Mouse (Mus musculus) liver, embryonic 14.5 days (tissue): Measurements from ENCODE around the gene Itpr3. TPM values are rescaled to one million over a fixed set of nuclear protein-coding genes. Genes with fewer than 3 reads are reported as not detected.

ENCODE experiments used
- ATAC-seq: fragments of 200-750 bp; cut with Nextera tagmentation; 2 replicates; pipeline ENCODE4 v1.8.0; 2017; ENCODE audit warnings: moderate number of reproducible peaks, mild to moderate bottlenecking, moderate library complexity; ENCODE audit not compliant: insufficient read depth
- DNase-seq, 3 experiments: peaks; one replicate each; pipeline ENCODE4 v3.0.0-alpha.2; 2012 to 2013; ENCODE audit warnings: low read depth in 3 of 3, low spot score in 3 of 3
- H3K27ac ChIP-seq: fragments of 300-500 bp; sonication (generic); 2 replicates; pipeline ENCODE4 v1.5.1; 2014; ENCODE audit warnings: moderate library complexity, mild to moderate bottlenecking, control low read depth, inconsistent platforms
- H3K27me3 ChIP-seq: fragments of 300-500 bp; sonication (generic); 2 replicates; pipeline ENCODE4 v1.6.1; 2014; ENCODE audit warnings: mild to moderate bottlenecking, low read length, moderate library complexity; ENCODE audit not compliant: control insufficient read depth, insufficient read depth
- H3K36me3 ChIP-seq: fragments of 300-500 bp; sonication (generic); replicated peaks from 2 replicates; pipeline ENCODE4 v1.6.1; 2014; ENCODE audit warnings: low read depth; ENCODE audit not compliant: control insufficient read depth, insufficient read depth
- H3K4me1 ChIP-seq, 2 experiments: fragments of 200-500 bp in 1 of 2; fragments of 300-500 bp in 1 of 2; sonication (generic) in 1 of 2; replicated peaks; 2 replicates each; pipeline ENCODE4 v1.6.1; 2012 to 2014; ENCODE audit warnings: antibody characterized with exemption in 1 of 2, inconsistent platforms in 1 of 2, low read length in 1 of 2; ENCODE audit not compliant: control insufficient read depth in 2 of 2, insufficient read depth in 2 of 2
- H3K4me2 ChIP-seq: fragments of 300-500 bp; sonication (generic); 2 replicates; pipeline ENCODE4 v1.6.1; 2014; ENCODE audit warnings: low read depth, mild to moderate bottlenecking, control low read depth, moderate library complexity
- H3K4me3 ChIP-seq, 2 experiments: fragments of 200-500 bp in 1 of 2; fragments of 300-500 bp in 1 of 2; sonication (generic) in 1 of 2; 2 replicates each; pipeline ENCODE4 v1.5.1; 2012 to 2014; ENCODE audit warnings: low read depth in 2 of 2, low read length in 2 of 2, mild to moderate bottlenecking in 2 of 2, control low read depth in 1 of 2, inconsistent platforms in 1 of 2, moderate library complexity in 1 of 2; ENCODE audit not compliant: insufficient read depth in 1 of 2
- H3K9ac ChIP-seq: fragments of 300-500 bp; sonication (generic); replicated peaks from 2 replicates; pipeline ENCODE4 v1.6.1; 2014; ENCODE audit warnings: mild to moderate bottlenecking, control low read depth, moderate library complexity
- H3K9me3 ChIP-seq: fragments of 300-500 bp; sonication (generic); 2 replicates; pipeline ENCODE4 v1.6.1; 2016; ENCODE audit warnings: low read length, mixed read lengths; ENCODE audit not compliant: control insufficient read depth
- CTCF ChIP-seq: IDR thresholded peaks from 2 replicates; pipeline ENCODE4 v1.5.1; 2016; ENCODE audit warnings: antibody characterized with exemption, low read depth, control low read depth
- EP300 ChIP-seq: IDR thresholded peaks from 2 replicates; pipeline ENCODE4 v1.6.1; 2016; ENCODE audit warnings: antibody characterized with exemption, low read depth
- WGBS: fragments of 180-500 bp; shearing (Covaris S2); extraction: QIAGEN DNeasy Blood & Tissue Kit; methylation state at CpG from one replicate; pipeline ENCODE4 v1.1.7; 2014; ENCODE audit not compliant: insufficient replicate concordance; 5-methylcytosine and 5-hydroxymethylcytosine counted together
- polyA plus RNA-seq, 2 experiments: library from polyadenylated mRNA; depleted of rRNA in 1 of 2; stranded (reverse) in 1 of 2; unstranded in 1 of 2; fragments of >200 nt; fragmentation: Nextera tagmentation in 1 of 2; extraction: Ambion mirVana in 1 of 2; gene quantifications; 2 replicates each; pipeline versions ENCODE4 v1.2.1 to v1.2.3; 2012 to 2014

Gene Itpr3
- polyA plus RNA-seq, 2 experiments, result 0.53 to 0.96 TPM

DNA sequence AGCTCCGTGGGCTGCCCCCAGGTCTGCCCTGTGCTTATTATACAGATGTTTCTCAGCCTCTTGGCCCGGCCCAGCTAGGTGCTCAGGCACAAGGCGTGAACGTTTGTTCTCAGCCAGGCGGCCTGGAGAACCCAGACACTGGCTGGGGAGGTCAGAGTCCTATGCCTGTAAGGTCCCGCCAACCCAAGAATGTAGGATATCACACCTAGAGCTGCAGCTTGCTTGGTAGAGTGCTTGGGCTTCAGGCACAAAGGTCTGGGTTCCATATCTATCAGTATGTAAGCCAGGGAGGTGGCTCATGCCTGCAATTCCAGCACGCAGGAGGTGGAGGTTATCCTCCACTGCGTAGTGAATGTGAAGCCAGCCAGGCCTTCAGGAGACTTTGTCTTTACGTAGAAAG is 33.0 kb downstream of the Itpr3 start:
- H3K4me3 ChIP-seq, result no peak overlapping the region
- 73% methylated on average over 9 of the region's 9 CpGs for WGBS
- no peaks in the 10 kb centered on the region for H3K4me1 ChIP-seq
- no peaks in the 10 kb centered on the region for H3K9me3 ChIP-seq
- no peak overlapping the region for H3K4me2 ChIP-seq
- no peak overlapping the region for H3K9ac ChIP-seq
- no peaks in the 10 kb centered on the region for H3K27me3 ChIP-seq
- H3K27ac ChIP-seq, result no peak overlapping the region
- no peak for DNase-seq
- ATAC-seq, result no peak
- no peak for TF ChIP-seq EP300
- TF ChIP-seq CTCF, result no peak
- H3K36me3 ChIP-seq, result no peaks in the 10 kb centered on the region

DNA sequence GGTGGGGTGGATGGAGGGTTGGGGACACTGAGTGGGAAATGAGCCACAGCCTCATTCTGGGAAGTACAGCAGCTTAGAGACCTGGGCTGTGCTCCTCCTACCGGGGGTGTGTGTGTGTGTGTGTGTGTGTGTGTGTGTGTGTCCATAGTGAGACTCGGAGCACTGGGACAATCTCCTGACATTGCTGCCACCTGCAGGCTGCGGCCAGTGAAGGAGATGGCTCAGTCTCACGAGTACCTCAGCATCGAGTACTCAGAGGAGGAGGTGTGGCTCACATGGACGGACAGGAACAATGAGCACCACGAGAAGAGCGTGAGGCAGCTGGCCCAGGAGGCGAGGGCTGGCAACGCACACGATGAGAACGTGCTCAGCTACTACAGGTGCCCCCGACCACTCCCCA is 38.6 kb downstream of the Itpr3 start:
- ATAC-seq, result no peak
- Histone ChIP-seq H3K9me3 (no peaks in the 10 kb centered on the region), H3K9ac (no peak overlapping the region), H3K4me1 (no peaks in the 10 kb centered on the region), H3K4me2 (no peak overlapping the region), H3K4me3 (no peak overlapping the region), H3K27me3 (no peaks in the 10 kb centered on the region), H3K27ac (no peak overlapping the region), H3K36me3 (no peaks in the 10 kb centered on the region)
- no peak for DNase-seq
- WGBS, result 43% methylated on average over 13 of the region's 13 CpGs
- TF ChIP-seq CTCF, result peak; percentile 48
- no peak for TF ChIP-seq EP300

DNA sequence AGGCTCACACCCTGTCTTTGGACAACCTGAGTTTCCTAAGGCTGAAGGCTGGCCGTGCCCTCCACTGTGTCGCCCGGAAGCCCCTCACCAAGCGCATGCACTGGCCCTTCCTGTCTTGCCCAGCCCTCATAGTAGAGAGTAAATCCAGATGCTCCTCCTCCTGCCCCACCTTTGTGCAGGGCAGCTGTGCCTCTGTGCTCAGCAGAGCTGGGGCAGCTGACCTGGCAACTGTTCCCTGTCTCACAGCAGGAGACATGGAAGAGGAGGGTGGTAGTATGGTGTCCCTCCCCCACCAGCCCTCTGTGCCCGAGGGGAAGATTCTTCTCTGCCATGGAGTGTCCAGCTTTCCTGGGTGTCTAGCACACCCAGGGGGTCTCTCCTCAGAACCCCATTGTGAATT is 44.6 kb downstream of the Itpr3 start:
- ATAC-seq (no peak), DNase-seq (no peak)
- H3K27ac ChIP-seq, result no peak overlapping the region
- no peak overlapping the region for H3K4me2 ChIP-seq
- H3K27me3 ChIP-seq, result no peaks in the 10 kb centered on the region
- no peaks in the 10 kb centered on the region for H3K36me3 ChIP-seq
- no peak overlapping the region for H3K9ac ChIP-seq
- TF ChIP-seq EP300, result no peak
- no peak for TF ChIP-seq CTCF
- no peaks in the 10 kb centered on the region for H3K4me1 ChIP-seq
- 75% methylated on average over 5 of the region's 5 CpGs for WGBS
- H3K4me3 ChIP-seq, result no peak overlapping the region
- no peaks in the 10 kb centered on the region for H3K9me3 ChIP-seq

DNA sequence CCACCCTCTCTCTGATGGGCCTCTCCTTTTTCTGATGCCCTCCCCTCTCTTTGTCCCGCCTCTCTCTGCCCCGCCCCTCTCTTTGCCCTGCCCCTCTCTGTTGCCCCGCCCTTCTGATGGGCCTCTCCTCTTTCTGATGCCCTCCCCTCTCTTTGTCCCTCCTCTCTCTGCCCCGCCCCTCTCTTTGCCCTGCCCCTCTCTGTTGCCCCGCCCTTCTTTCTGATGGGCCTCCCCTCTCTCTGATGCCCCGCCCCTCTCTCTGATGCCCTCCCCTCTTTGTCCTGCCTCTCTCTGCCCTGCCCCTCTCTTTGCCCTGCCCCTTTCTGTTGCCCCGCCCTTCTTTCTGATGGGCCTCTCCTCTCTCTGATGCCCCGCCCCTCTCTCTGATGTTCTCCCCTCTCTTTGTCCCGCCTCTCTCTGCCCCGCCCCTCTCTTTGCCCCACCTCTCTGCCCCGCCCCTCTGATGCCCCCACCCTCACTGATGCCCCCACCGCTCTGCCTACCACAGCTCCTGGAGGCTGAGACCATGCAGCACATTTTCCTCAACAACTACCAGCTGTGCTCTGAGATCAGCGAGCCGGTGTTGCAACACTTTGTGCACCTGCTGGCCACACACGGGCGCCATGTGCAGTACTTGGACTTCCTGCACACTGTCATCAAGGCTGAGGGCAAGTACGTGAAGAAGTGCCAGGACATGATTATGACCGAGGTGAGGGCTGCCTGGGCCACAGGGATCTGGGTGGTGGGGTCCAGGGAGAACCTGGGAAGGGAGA is 48.8 kb downstream of the Itpr3 start:
- H3K27me3 ChIP-seq, result no peaks in the 10 kb centered on the region
- no peaks in the 10 kb centered on the region for H3K4me1 ChIP-seq
- no peak for DNase-seq
- TF ChIP-seq EP300 (no peak), CTCF (0 out of 2 replicates have a peak, but pooled peaks have one; percentile 8)
- H3K9ac ChIP-seq, result no peak overlapping the region
- WGBS, result 52% methylated on average over 15 of the region's 18 CpGs
- no peaks in the 10 kb centered on the region for H3K9me3 ChIP-seq
- H3K36me3 ChIP-seq, result no peaks in the 10 kb centered on the region
- peak; percentile 23; the same call in 1 of the 2 replicates for ATAC-seq
- H3K27ac ChIP-seq, result no peak overlapping the region
- H3K4me2 ChIP-seq, result no peak overlapping the region
- H3K4me3 ChIP-seq, result no peak overlapping the region

DNA sequence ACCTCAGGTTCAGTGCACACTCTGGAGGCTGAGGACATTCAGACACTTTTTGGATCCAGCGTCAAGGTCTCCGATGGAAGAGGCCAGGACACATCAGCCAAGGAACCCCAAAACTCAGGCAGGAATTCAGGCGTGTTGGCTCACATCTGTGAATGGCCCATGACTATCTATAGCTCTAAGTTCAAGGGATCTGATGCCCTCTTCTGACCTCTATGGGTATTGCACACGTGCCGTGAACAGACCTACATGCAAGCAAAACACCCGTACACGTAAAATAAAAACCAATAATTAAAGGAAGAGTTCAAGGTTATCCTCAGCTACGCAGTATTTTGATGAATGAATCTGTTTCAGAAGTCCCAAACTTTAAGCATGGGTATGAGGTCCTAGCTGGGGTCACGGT is 49.6 kb downstream of the Itpr3 start:
- H3K4me3 ChIP-seq, result no peak overlapping the region
- no peaks in the 10 kb centered on the region for H3K27me3 ChIP-seq
- H3K4me1 ChIP-seq, result no peaks in the 10 kb centered on the region
- ATAC-seq (no peak), DNase-seq (peak in 1 of 3 experiments; percentile 15)
- no peaks in the 10 kb centered on the region for H3K9me3 ChIP-seq
- no peaks in the 10 kb centered on the region for H3K36me3 ChIP-seq
- TF ChIP-seq CTCF (peak; percentile 52), EP300 (no peak)
- H3K27ac ChIP-seq, result no peak overlapping the region
- 68% methylated on average over 9 of the region's 9 CpGs for WGBS
- no peak overlapping the region for H3K9ac ChIP-seq
- H3K4me2 ChIP-seq, result no peak overlapping the region
